Mouse (Mus musculus) kidney, embryonic 16.5 days (tissue): ENCODE data around the gene D7Ertd443e. TPM values are rescaled to one million over a fixed set of nuclear protein-coding genes. Genes with fewer than 3 reads are reported as not detected.

Source experiments
- ATAC-seq: fragments of 200-750 bp; cut with Nextera tagmentation; 2 replicates; pipeline ENCODE4 v1.8.0; 2017; ENCODE audit warnings: moderate TSS enrichment; ENCODE audit not compliant: low FRiP score, low TSS enrichment
- H3K27ac ChIP-seq: fragments of 300-500 bp; sonication (generic); 2 replicates; pipeline ENCODE4 v1.5.1; 2014; ENCODE audit warnings: low read length
- H3K27me3 ChIP-seq: fragments of 300-500 bp; sonication (generic); 2 replicates; pipeline ENCODE4 v1.6.1; 2014; ENCODE audit warnings: low read length, control low read depth, mixed read lengths; ENCODE audit not compliant: insufficient read depth
- H3K36me3 ChIP-seq: fragments of 300-500 bp; sonication (generic); 2 replicates; pipeline ENCODE4 v1.6.1; 2014; ENCODE audit warnings: low read length, control low read depth, mixed read lengths; ENCODE audit not compliant: insufficient read depth
- H3K4me1 ChIP-seq: fragments of 300-500 bp; sonication (generic); 2 replicates; pipeline ENCODE4 v1.6.1; 2014; ENCODE audit warnings: low read length, control low read depth, mixed read lengths; ENCODE audit not compliant: insufficient read depth
- H3K4me2 ChIP-seq: fragments of 300-500 bp; sonication (generic); replicated peaks from 2 replicates; pipeline ENCODE4 v1.6.1; 2014; ENCODE audit warnings: low read depth, low read length
- H3K4me3 ChIP-seq: fragments of 300-500 bp; sonication (generic); 2 replicates; pipeline ENCODE4 v1.5.1; 2014; ENCODE audit warnings: mild to moderate bottlenecking, low read length
- H3K9ac ChIP-seq: fragments of 300-500 bp; sonication (generic); replicated peaks from 2 replicates; pipeline ENCODE4 v1.6.1; 2014; ENCODE audit warnings: low read length
- H3K9me3 ChIP-seq: fragments of 300-500 bp; sonication (generic); 2 replicates; pipeline ENCODE4 v1.6.1; 2016; ENCODE audit warnings: low read length, control low read depth
- WGBS: fragments of 180-500 bp; shearing (Covaris S2); extraction: QIAGEN DNeasy Blood & Tissue Kit; methylation state at CpG from one replicate; pipeline ENCODE4 v1.1.7; 2014; 5-methylcytosine and 5-hydroxymethylcytosine counted together
- polyA plus RNA-seq: library from polyadenylated mRNA; unstranded; fragments of >200 nt; fragmentation: Nextera tagmentation; extraction: Ambion mirVana; gene quantifications from 2 replicates; pipeline ENCODE4 v1.2.1, GENCODE M21; 2015

Gene D7Ertd443e
- polyA plus RNA-seq, 1 experiment from 2014 or later = 0.14 TPM

DNA sequence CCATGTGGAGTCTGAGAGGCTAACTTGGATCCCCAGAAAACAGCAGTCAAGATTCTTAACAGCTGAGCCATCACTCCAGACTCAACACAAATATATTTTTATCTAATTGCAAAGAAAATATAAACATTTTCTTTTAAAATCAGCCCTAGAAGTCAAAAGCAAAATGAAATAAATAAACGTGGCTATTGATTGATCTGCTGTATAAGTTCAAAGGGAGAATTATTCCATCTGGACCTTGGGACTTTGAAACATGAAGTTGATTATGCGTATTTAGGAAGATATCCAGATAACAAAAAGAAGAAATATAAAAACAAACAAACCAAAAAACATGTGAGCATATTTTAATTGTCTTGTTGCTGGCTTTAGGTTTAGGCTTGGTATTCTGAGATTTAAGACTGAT lies 149.9 kb downstream of the D7Ertd443e start:
- no peak overlapping the region for H3K4me2 ChIP-seq
- ATAC-seq = no peak
- H3K9ac ChIP-seq = no peak overlapping the region
- peaks cover 4% of the 10 kb centered on the region; the same call in 1 of the 2 replicates for H3K9me3 ChIP-seq
- 71% methylated on average over 2 of the region's 2 CpGs for WGBS
- no peaks in the 10 kb centered on the region for H3K36me3 ChIP-seq
- H3K4me3 ChIP-seq = no peak overlapping the region
- 0 out of 2 replicates have a peak, but pooled peaks cover 4% of the 10 kb centered on the region for H3K4me1 ChIP-seq
- H3K27me3 ChIP-seq = no peaks in the 10 kb centered on the region
- H3K27ac ChIP-seq = no peak overlapping the region

DNA sequence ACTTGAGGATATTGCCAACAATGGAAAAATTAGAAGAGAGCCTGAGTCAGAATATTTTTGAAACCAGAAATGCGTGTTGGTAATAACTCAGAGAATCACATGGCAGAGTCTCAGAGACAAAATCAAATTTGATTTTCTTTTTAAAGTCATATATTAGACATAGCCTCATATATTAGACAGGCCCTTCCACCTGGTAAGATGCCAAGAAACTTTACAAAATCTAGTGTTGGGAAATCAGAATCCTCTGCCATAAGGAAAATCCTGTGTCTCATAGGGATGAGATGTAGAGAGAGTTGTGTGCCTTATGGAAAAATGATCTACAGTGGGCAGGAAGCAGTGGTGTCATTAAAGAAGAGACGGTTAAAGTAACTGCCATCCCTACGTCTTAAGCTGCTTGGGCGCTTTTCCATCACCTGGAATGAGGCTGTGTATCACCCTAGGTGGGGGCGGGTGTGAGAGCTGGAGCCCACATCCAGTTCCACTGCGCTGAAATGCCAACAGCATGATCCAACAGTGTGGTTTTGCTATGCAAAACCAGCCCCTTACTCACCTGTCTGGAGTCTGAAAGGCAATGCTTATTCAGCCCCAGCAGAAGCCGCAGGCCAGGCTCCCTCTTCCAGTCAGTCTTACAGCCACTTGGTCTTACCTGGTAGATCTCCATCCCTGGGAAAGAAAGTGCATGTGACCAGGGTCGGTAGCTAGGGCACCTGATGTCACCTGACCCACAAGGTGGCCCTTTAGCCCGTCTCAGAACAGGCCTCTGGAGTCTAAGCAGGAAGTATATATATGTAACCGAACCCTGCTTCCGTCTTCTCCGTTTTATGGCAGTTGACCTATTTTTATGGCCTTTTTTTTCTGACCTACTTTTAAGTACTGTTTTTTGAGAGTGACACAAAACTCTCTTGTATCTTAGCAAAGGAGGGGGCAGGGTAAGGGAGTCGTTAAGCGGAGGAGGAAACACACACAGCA lies 153.8 kb downstream of the D7Ertd443e start, which contains the start of gene Adam12:
Gene Adam12 (minus strand): TSS at position 769 of the 969 bp plus-strand sequence.
- Histone ChIP-seq H3K27me3 (no peaks in the 10 kb centered on the region), H3K9ac (no peak within 1 kb of the TSS), H3K4me1 (peaks cover 22% of the 10 kb centered on the region), H3K4me2 (no peak within 1 kb of the TSS), H3K9me3 (no peaks in the 10 kb centered on the region), H3K4me3 (no peak within 1 kb of the TSS), H3K27ac (no peak within 1 kb of the TSS), H3K36me3 (no peaks in the 10 kb centered on the region)
- WGBS = 45% methylated on average over 14 of the region's 14 CpGs
- 0 out of 2 replicates have a peak, but pooled peaks have one; percentile 39 for ATAC-seq

DNA sequence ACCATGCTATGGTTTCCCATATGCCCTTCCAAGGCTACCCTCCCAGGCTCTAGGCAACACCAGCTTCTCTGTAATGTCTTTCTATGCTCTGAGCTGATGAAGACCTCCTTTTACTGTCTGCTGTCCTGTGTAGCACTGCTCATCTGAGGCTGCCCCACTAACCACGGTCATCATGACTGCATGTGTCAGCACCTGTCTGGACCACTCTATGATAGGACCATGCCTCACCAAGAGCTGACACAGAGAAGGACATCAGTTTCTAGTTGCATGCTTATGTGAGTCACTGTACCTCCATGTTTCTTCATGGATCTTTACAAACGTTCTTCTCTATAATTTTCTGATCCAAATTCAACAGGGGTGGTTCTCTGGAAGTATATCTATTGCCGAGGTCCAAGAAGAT lies 154.8 kb downstream of the D7Ertd443e start:
- no peak overlapping the region for H3K9ac ChIP-seq
- WGBS = 81% methylated on average over 3 of the region's 3 CpGs

DNA sequence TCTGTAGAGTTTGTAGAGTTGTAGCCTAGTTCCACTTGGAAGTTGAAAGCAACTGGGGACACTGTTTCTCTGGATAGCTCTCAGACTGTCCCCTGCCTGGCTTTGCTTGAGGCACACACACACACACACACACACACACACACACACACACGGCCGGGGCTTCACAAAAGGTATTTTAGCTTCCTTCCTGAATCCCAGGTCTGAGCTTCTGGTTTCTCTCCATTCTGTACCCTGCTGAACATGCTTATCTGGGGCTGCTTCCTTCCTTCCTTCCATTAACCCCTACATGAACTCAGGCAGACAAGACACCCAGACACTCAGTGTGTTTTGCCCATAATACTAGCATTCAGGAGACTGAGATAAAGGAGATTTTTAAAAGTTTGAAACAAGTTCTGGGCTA lies 155.6 kb downstream of the D7Ertd443e start:
- Histone ChIP-seq H3K4me1 (peaks cover 27% of the 10 kb centered on the region), H3K9me3 (no peaks in the 10 kb centered on the region), H3K36me3 (no peaks in the 10 kb centered on the region), H3K27me3 (0 out of 2 replicates have a peak, but pooled peaks cover 5% of the 10 kb centered on the region), H3K4me2 (no peak overlapping the region), H3K27ac (0 out of 2 replicates have a peak overlapping the region, but pooled peaks have one; percentile 39), H3K9ac (no peak overlapping the region), H3K4me3 (no peak overlapping the region)
- 37% methylated on average over 2 of the region's 2 CpGs for WGBS
- no peak for ATAC-seq

More for the DNA sequence above, 154.8 kb downstream of the D7Ertd443e start:
- no peak overlapping the region for H3K4me3 ChIP-seq
- ATAC-seq = no peak
- no peak overlapping the region for H3K4me2 ChIP-seq
- no peaks in the 10 kb centered on the region for H3K9me3 ChIP-seq
- 0 out of 2 replicates have a peak, but pooled peaks cover 5% of the 10 kb centered on the region for H3K27me3 ChIP-seq
- H3K27ac ChIP-seq = no peak overlapping the region
- H3K4me1 ChIP-seq = peaks cover 22% of the 10 kb centered on the region
- no peaks in the 10 kb centered on the region for H3K36me3 ChIP-seq

DNA sequence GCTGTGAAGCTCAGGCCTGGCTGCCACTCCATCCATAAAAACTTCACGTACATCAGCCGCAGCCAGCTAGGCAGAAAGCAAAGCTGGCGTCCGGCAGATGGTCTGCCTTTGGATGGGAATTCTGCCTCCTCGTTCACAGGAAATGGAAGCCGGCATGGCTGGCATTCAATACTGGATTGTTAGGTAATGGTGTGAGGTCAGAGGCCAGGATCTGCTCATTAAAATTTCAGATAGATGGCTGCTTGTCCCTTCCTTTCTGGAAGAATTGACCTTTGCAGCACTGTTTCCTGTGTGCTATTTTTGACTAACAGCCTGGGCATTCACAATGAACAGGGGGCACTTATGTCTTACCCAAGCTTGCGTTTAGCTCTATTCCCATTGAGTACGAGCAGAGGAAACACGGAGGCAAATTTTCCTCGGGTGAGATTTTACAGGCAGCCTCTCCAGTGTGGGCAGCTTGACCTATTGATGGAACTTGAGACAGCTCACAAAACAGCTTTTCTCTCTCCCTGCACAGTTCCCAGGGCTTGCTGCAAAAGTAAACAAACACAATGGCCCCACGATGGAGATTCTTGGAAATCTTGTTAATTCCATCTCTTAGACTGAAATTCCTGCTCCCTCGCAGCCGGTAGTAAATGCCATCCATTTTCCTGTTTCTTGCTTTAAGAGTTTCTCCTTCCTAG lies 157.5 kb downstream of the D7Ertd443e start:
- peaks cover 32% of the 10 kb centered on the region for H3K4me1 ChIP-seq
- 0 out of 2 replicates have a peak overlapping the region, but pooled peaks have one; percentile 12 for H3K4me2 ChIP-seq
- no peak for ATAC-seq
- H3K36me3 ChIP-seq = no peaks in the 10 kb centered on the region
- H3K27me3 ChIP-seq = 0 out of 2 replicates have a peak, but pooled peaks cover 5% of the 10 kb centered on the region
- no peak overlapping the region; the same call in 1 of the 2 replicates for H3K9ac ChIP-seq
- no peak overlapping the region for H3K4me3 ChIP-seq
- H3K9me3 ChIP-seq = no peaks in the 10 kb centered on the region
- peak overlapping the region; percentile 48; the same call in 1 of the 2 replicates for H3K27ac ChIP-seq
- WGBS = 10% methylated on average over 13 of the region's 13 CpGs

DNA sequence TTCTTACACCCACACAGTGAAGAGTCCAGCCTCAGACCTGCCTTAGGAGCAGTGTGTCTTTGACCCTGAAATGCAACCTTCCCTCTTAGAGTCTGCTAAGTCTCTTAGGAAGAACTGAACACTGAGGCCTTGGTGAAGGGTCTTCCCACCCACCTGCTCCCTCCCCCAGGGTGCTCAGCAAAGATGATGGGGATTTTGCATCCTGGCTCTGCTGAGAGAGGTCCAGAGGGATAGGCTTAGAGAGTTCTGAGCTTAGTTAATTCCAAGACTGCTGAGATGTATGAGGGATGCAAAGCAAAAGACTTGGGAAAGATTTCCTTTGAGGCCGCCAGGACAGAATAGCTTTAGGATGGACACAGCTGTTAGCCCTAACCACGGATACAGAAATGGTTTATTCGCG lies 158.4 kb downstream of the D7Ertd443e start:
- H3K36me3 ChIP-seq = no peaks in the 10 kb centered on the region
- ATAC-seq = no peak
- no peak overlapping the region for H3K4me3 ChIP-seq
- WGBS = 61% methylated on average over 4 of the region's 4 CpGs
- H3K27me3 ChIP-seq = 0 out of 2 replicates have a peak, but pooled peaks cover 5% of the 10 kb centered on the region
- H3K4me2 ChIP-seq = no peak overlapping the region
- no peaks in the 10 kb centered on the region for H3K9me3 ChIP-seq
- peaks cover 32% of the 10 kb centered on the region for H3K4me1 ChIP-seq
- no peak overlapping the region for H3K9ac ChIP-seq
- H3K27ac ChIP-seq = no peak overlapping the region

DNA sequence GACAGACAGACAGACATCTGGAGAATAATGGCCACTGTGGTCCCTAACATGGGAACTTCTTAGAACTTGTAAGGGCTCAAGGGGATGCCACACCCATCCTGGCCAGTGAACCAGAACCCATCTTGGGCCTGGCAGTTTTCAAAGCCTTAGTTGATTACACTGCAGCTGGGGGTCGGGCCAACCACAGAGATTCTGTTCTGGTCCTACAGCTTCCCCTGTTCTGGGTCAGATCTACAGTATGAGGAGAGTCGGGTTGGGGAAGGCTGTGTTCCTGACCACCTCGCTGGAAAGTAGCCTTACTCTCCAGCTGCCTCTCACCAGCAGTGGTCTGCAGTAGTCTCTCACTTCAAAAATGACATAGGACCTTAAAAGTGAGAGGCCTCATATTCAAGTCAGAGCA lies 159.2 kb downstream of the D7Ertd443e start:
- Histone ChIP-seq H3K36me3 (no peaks in the 10 kb centered on the region), H3K4me1 (peaks cover 28% of the 10 kb centered on the region), H3K27me3 (0 out of 2 replicates have a peak, but pooled peaks cover 5% of the 10 kb centered on the region), H3K4me2 (no peak overlapping the region), H3K9ac (no peak overlapping the region), H3K27ac (no peak overlapping the region), H3K9me3 (no peaks in the 10 kb centered on the region), H3K4me3 (no peak overlapping the region)
- WGBS = 61% methylated on average over 3 of the region's 3 CpGs
- no peak for ATAC-seq

DNA sequence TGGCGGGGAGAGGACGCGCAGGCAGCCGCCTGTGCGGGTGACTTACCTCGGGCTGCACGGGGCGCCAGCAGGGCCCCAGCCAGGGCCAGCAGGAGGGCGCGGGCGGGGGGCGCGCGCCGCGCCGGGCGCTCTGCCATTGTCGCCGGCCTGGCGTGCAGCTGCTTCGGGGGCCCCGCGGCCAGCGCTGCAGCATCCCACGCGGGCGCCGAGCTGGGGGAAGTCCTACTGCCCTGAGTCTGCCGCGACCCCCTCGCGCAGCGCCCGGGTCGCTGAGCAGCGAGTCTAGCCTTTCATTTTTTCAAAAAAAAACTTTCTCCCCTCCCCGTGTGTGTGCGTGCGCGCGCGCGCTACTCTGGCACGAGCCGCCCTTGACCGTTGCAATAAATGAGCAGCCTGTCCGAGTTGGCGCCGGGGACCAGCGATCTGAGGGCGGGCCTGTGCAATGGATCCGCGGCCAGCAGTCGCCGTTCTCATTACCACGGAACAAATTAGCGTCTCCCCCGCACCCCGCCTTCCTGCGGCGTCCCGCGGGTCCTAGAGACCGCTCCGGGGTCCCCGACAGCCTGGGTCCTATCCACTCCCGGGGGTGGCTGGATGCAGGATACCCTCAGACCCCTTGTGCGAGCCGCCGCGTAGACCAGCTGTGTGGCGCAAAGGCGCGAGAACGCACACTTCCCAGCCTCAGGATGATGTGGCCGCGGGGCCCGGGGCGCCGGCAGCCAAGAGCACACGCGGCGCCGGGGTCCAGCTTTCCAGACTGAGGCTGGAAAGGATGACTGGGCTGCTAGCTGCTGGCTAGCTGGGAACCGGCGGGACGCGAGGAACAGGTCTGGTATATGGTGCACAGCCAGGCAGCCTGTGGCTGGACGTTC lies 160.5 kb downstream of the D7Ertd443e start:
- H3K27me3 ChIP-seq = 0 out of 2 replicates have a peak, but pooled peaks cover 5% of the 10 kb centered on the region
- H3K36me3 ChIP-seq = no peaks in the 10 kb centered on the region
- peaks cover 28% of the 10 kb centered on the region for H3K4me1 ChIP-seq
- ATAC-seq = peak; percentile 81
- peak overlapping the region; percentile 72 for H3K4me3 ChIP-seq
- under 1% methylated on average over 81 of the region's 90 CpGs for WGBS
- peak overlapping the region; percentile 89 for H3K4me2 ChIP-seq
- peak overlapping the region; percentile 51 for H3K27ac ChIP-seq
- peak overlapping the region; percentile 65 for H3K9ac ChIP-seq
- H3K9me3 ChIP-seq = no peaks in the 10 kb centered on the region

DNA sequence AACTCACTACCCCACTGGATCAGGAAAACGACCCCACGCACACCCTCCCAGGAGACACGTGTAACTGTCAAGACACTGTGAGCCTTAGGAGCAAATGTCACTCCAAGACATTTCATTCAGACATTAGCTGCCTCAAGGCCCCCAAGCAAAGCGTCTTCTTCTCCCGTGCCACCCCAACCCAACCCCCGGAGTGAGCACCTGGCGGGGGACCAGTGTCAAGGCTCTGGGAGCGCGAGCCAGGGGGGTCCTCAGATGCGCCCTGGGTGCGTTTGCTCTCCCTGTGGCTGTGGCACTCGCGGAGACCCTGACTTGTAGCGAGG lies 161.1 kb downstream of the D7Ertd443e start:
- Histone ChIP-seq H3K4me1 (peaks cover 28% of the 10 kb centered on the region), H3K9me3 (no peaks in the 10 kb centered on the region), H3K36me3 (no peaks in the 10 kb centered on the region), H3K27me3 (0 out of 2 replicates have a peak, but pooled peaks cover 5% of the 10 kb centered on the region), H3K27ac (peak overlapping the region; percentile 51; the same call in 1 of the 2 replicates), H3K4me2 (peak overlapping the region; percentile 89), H3K9ac (peak overlapping the region; percentile 65), H3K4me3 (peak overlapping the region; percentile 72)
- ATAC-seq = 0 out of 2 replicates have a peak, but pooled peaks have one; percentile 2
- 1% methylated on average over 14 of the region's 14 CpGs for WGBS
